Mouse (Mus musculus) sigmoid colon, adult 10 weeks (tissue): Measurements from ENCODE around the gene Prss32. TPM values are rescaled to one million over a fixed set of nuclear protein-coding genes. Genes with fewer than 3 reads are reported as not detected.

ENCODE experiments used
- polyA plus RNA-seq: library from polyadenylated mRNA; stranded (reverse); fragments of 350-450 nt; fragmentation: Illumina TruSeq; extraction: RNeasy Lipid Tissue Mini Kit (QIAGEN cat#74804); gene quantifications from one replicate; pipeline ENCODE4 v1.2.3, GENCODE M21; 2014; ENCODE audit warnings: low read depth, low replicate concordance

The Prss32 gene
- polyA plus RNA-seq, result 115 TPM

GRCm38 (mm10) chr17:23843812-23844273 lies at the start of gene Prss32, which contains the start of gene Prss41:
Prss32 (plus strand) TSS chr17:23843855.
Prss41 (minus strand) TSS chr17:23844172.

GRCm38 (mm10) chr17:23829064-23829619 lies 14.5 kb upstream of the Prss32 start, which contains the start of gene Elob:
Elob (minus strand) TSS chr17:23829136.

GRCm38 (mm10) chr17:23836006-23836575 lies 7.6 kb upstream of the Prss32 start, which contains the start of gene Prss33:
Prss33 (minus strand) TSS chr17:23836056.

GRCm38 (mm10) chr17:23867756-23868155 lies 24.1 kb downstream of the Prss32 start, which contains the start of gene Prss21:
Prss21 (plus strand) TSS chr17:23868056.

GRCm38 (mm10) chr17:23880576-23880975 lies 36.9 kb downstream of the Prss32 start, which contains the start of the genes Dcpp1 and Dcpp2:
Dcpp1 (plus strand) TSS chr17:23880876.
Dcpp2 (plus strand) TSS chr17:23880880.

Other genes with a start within 250 kb of the Prss32 start
- not detected for gene Zfp13, start 244.4 kb upstream of the Prss32 start, polyA plus RNA-seq
- not detected for gene Zscan10, start 243.0 kb upstream of the Prss32 start, polyA plus RNA-seq
- gene Mmp25, start 198.6 kb upstream of the Prss32 start, polyA plus RNA-seq, result 0.13 TPM
- 1.8 TPM for gene Bicdl2, start 183.3 kb upstream of the Prss32 start, polyA plus RNA-seq
- gene Hcfc1r1, start 170.3 kb upstream of the Prss32 start, polyA plus RNA-seq, result 7.9 TPM
- gene Thoc6, start 170.0 kb upstream of the Prss32 start, polyA plus RNA-seq, result 1.4 TPM
- gene Tnfrsf12a, start 166.4 kb upstream of the Prss32 start, polyA plus RNA-seq, result 0.88 TPM
- not detected for gene Cldn6, start 164.6 kb upstream of the Prss32 start, polyA plus RNA-seq
- gene Cldn9, start 159.8 kb upstream of the Prss32 start, polyA plus RNA-seq, result not detected
- not detected for gene 1520401A03Rik, start 121.1 kb upstream of the Prss32 start, polyA plus RNA-seq
- gene Pkmyt1, start 117.5 kb upstream of the Prss32 start, polyA plus RNA-seq, result 2.1 TPM
- gene Paqr4, start 103.0 kb upstream of the Prss32 start, polyA plus RNA-seq, result 20.3 TPM
- gene Kremen2, start 98.0 kb upstream of the Prss32 start, polyA plus RNA-seq, result 0.41 TPM
- 1.2 TPM for gene Flywch1, start 72.3 kb upstream of the Prss32 start, polyA plus RNA-seq
- gene Flywch2, start 57.8 kb upstream of the Prss32 start, polyA plus RNA-seq, result 1.5 TPM
- gene Srrm2, start 53.3 kb upstream of the Prss32 start, polyA plus RNA-seq, result 275 TPM
- 15.1 TPM for gene Elob, start 14.7 kb upstream of the Prss32 start, polyA plus RNA-seq
- gene Prss33, start 7.8 kb upstream of the Prss32 start, polyA plus RNA-seq, result not detected
- 1.9 TPM for gene Prss41, start 317 bp downstream of the Prss32 start, polyA plus RNA-seq
- not detected for gene Prss21, start 24.2 kb downstream of the Prss32 start, polyA plus RNA-seq
- not detected for gene Dcpp1, start 37.0 kb downstream of the Prss32 start, polyA plus RNA-seq
- not detected for gene Dcpp2, start 37.0 kb downstream of the Prss32 start, polyA plus RNA-seq
- gene Dcpp3, start 73.6 kb downstream of the Prss32 start, polyA plus RNA-seq, result not detected
- gene Sbp, start 97.8 kb downstream of the Prss32 start, polyA plus RNA-seq, result not detected
- not detected for gene Sbpl, start 111.4 kb downstream of the Prss32 start, polyA plus RNA-seq
- gene Prss30, start 136.7 kb downstream of the Prss32 start, polyA plus RNA-seq, result 32.7 TPM
- gene Prss22, start 154.2 kb downstream of the Prss32 start, polyA plus RNA-seq, result not detected
- gene Prss27, start 194.3 kb downstream of the Prss32 start, polyA plus RNA-seq, result not detected
- gene Kctd5, start 229.6 kb downstream of the Prss32 start, polyA plus RNA-seq, result 96.7 TPM